Mouse (Mus musculus) G1E (cell line): Measurements from ENCODE around the gene Cib4. TPM values are rescaled to one million over a fixed set of nuclear protein-coding genes. Genes with fewer than 3 reads are reported as not detected.

ENCODE experiments used
- ATAC-seq: 2 replicates; pipeline ENCODE4 v1.8.0; 2016; ENCODE audit warnings: mild to moderate bottlenecking; ENCODE audit not compliant: insufficient number of reproducible peaks, poor library complexity, low FRiP score, severe bottlenecking; ENCODE audit errors: extremely low read depth
- DNase-seq: peaks from one replicate; pipeline ENCODE4 v3.0.0; 2012; ENCODE audit warnings: low spot score
- H3K27me3 ChIP-seq: 2 replicates; pipeline ENCODE4 v1.6.1; 2012; ENCODE audit warnings: mild to moderate bottlenecking, low read length, inconsistent platforms; ENCODE audit not compliant: insufficient read depth
- H3K36me3 ChIP-seq: replicated peaks from 2 replicates; pipeline ENCODE3; 2012; ENCODE audit warnings: mild to moderate bottlenecking, inconsistent platforms
- H3K4me1 ChIP-seq: 2 replicates; pipeline ENCODE4 v1.6.1; 2012; ENCODE audit warnings: low read depth, low read length, inconsistent platforms, mixed read lengths; ENCODE audit not compliant: insufficient read depth
- H3K4me3 ChIP-seq: 2 replicates; pipeline ENCODE4 v1.5.1; 2012; ENCODE audit warnings: low read depth, mild to moderate bottlenecking, inconsistent platforms, low read length, moderate library complexity, mixed read lengths
- H3K9me3 ChIP-seq: replicated peaks from 2 replicates; pipeline ENCODE4 v1.6.1; 2012; ENCODE audit warnings: inconsistent platforms
- CTCF ChIP-seq: IDR thresholded peaks from 2 replicates; pipeline ENCODE4 v1.5.1; 2012; ENCODE audit warnings: low read depth, low read length, inconsistent platforms, mixed read lengths
- GATA1 ChIP-seq: IDR thresholded peaks from 2 replicates; pipeline ENCODE4 v1.6.1; 2012; ENCODE audit warnings: borderline replicate concordance, low read length, inconsistent platforms, mixed read lengths
- GATA2 ChIP-seq: IDR thresholded peaks from 2 replicates; pipeline ENCODE4 v1.6.1; 2012; ENCODE audit warnings: low read depth, low read length, inconsistent platforms, borderline replicate concordance
- POLR2AphosphoS5 ChIP-seq: IDR thresholded peaks from 2 replicates; pipeline ENCODE4 v1.6.1; 2012; ENCODE audit warnings: low read depth, low read length, inconsistent platforms; ENCODE audit not compliant: insufficient replicate concordance
- TAL1 ChIP-seq: conservative IDR thresholded peaks from 2 replicates; pipeline ENCODE4 v1.6.1; 2012; ENCODE audit warnings: low read depth, low read length, inconsistent platforms, mixed read lengths
- polyA plus RNA-seq: library from polyadenylated mRNA; stranded (reverse); fragments of >175 nt; gene quantifications from 2 replicates; pipeline ENCODE4 v1.2.3, GENCODE M21; 2012
- total RNA-seq, 2 experiments: library from RNA; stranded (forward) in 1 of 2; stranded (reverse) in 1 of 2; fragments of 200-1000 nt in 1 of 2; fragments of >200 nt in 1 of 2; fragmentation: Nextera tagmentation in 1 of 2; gene quantifications; 2 replicates each; pipeline ENCODE4 v1.2.3; 2014 to 2017

Gene Cib4
- total and polyA plus RNA-seq, 3 experiments: not detected

GRCm38 (mm10) chr5:30554981-30555380, 9.3 kb upstream of the Cib4 start:
- no peak overlapping the region for H3K4me3 ChIP-seq
- no peaks in the 10 kb centered on the region for H3K9me3 ChIP-seq
- DNase-seq (no peak), ATAC-seq (no peak)
- no peak for TF ChIP-seq CTCF
- TF ChIP-seq POLR2AphosphoS5: no peak
- no peak for TF ChIP-seq TAL1
- no peak for TF ChIP-seq GATA2
- TF ChIP-seq GATA1: no peak
- H3K4me1 ChIP-seq: no peaks in the 10 kb centered on the region
- H3K27me3 ChIP-seq: peaks cover 2% of the 10 kb centered on the region
- H3K36me3 ChIP-seq: no peaks in the 10 kb centered on the region

GRCm38 (mm10) chr5:30553936-30554335, 8.3 kb upstream of the Cib4 start:
- Histone ChIP-seq H3K4me1 (no peaks in the 10 kb centered on the region), H3K36me3 (no peaks in the 10 kb centered on the region), H3K27me3 (peaks cover 2% of the 10 kb centered on the region; the same call in 1 of the 2 replicates), H3K4me3 (no peak overlapping the region), H3K9me3 (no peaks in the 10 kb centered on the region)
- ATAC-seq (no peak), DNase-seq (no peak)
- TF ChIP-seq GATA1 (no peak), CTCF (no peak), TAL1 (no peak), POLR2AphosphoS5 (no peak)

- ATAC-seq: no peak
- TF ChIP-seq CTCF: no peak
- TF ChIP-seq GATA2: no peak
- TF ChIP-seq GATA1: no peak
- no peaks in the 10 kb centered on the region for H3K36me3 ChIP-seq
- H3K4me3 ChIP-seq: no peak overlapping the region
- peaks cover 9% of the 10 kb centered on the region for H3K27me3 ChIP-seq
- no peaks in the 10 kb centered on the region for H3K4me1 ChIP-seq
- no peaks in the 10 kb centered on the region for H3K9me3 ChIP-seq
- no peak for DNase-seq
These were observed 6.4 kb upstream of the Cib4 start for GRCm38 (mm10) chr5:30552006-30552405.

GRCm38 (mm10) chr5:30551022-30551638, 5.5 kb upstream of the Cib4 start:
- Histone ChIP-seq H3K36me3 (no peaks in the 10 kb centered on the region), H3K27me3 (peaks cover 15% of the 10 kb centered on the region), H3K4me3 (no peak overlapping the region), H3K9me3 (no peaks in the 10 kb centered on the region), H3K4me1 (no peaks in the 10 kb centered on the region)
- ATAC-seq: no peak
- TF ChIP-seq GATA2: no peak
- no peak for TF ChIP-seq POLR2AphosphoS5
- TF ChIP-seq GATA1: no peak
- TF ChIP-seq TAL1: no peak
- no peak for TF ChIP-seq CTCF
- no peak for DNase-seq

- Histone ChIP-seq H3K36me3 (no peaks in the 10 kb centered on the region), H3K4me3 (no peak overlapping the region), H3K4me1 (no peaks in the 10 kb centered on the region), H3K9me3 (no peaks in the 10 kb centered on the region), H3K27me3 (peaks cover 21% of the 10 kb centered on the region)
- DNase-seq: no peak
- ATAC-seq: no peak
- TF ChIP-seq GATA2 (no peak), CTCF (no peak), TAL1 (no peak), POLR2AphosphoS5 (no peak), GATA1 (no peak)
These were observed 4.8 kb upstream of the Cib4 start for GRCm38 (mm10) chr5:30550334-30551021.

- ATAC-seq: no peak
- no peaks in the 10 kb centered on the region for H3K9me3 ChIP-seq
- peaks cover 25% of the 10 kb centered on the region for H3K27me3 ChIP-seq
- DNase-seq: no peak
- TF ChIP-seq CTCF (no peak), TAL1 (no peak), POLR2AphosphoS5 (no peak)
- H3K4me3 ChIP-seq: no peak overlapping the region
- no peaks in the 10 kb centered on the region for H3K36me3 ChIP-seq
- no peaks in the 10 kb centered on the region for H3K4me1 ChIP-seq
These were observed 3.0 kb upstream of the Cib4 start for GRCm38 (mm10) chr5:30548681-30549080.

GRCm38 (mm10) chr5:30536051-30536570, 9.5 kb downstream of the Cib4 start:
- ATAC-seq (no peak), DNase-seq (no peak)
- no peak for TF ChIP-seq TAL1
- no peak for TF ChIP-seq GATA1
- no peak for TF ChIP-seq GATA2
- no peak for TF ChIP-seq CTCF
- TF ChIP-seq POLR2AphosphoS5: no peak
- H3K36me3 ChIP-seq: no peaks in the 10 kb centered on the region
- no peak overlapping the region for H3K4me3 ChIP-seq
- H3K4me1 ChIP-seq: no peaks in the 10 kb centered on the region
- no peaks in the 10 kb centered on the region for H3K9me3 ChIP-seq
- peaks cover 13% of the 10 kb centered on the region for H3K27me3 ChIP-seq
